Mouse (Mus musculus) embryonic facial prominence, embryonic 15.5 days (tissue): ENCODE measurements around the gene Rab39. TPM values are rescaled to one million over a fixed set of nuclear protein-coding genes. Genes with fewer than 3 reads are reported as not detected.

Experiments used
- ATAC-seq: fragments of 200-750 bp; cut with Nextera tagmentation; 2 replicates; pipeline ENCODE4 v1.8.0; 2017; ENCODE audit warnings: low read depth, moderate TSS enrichment; ENCODE audit not compliant: insufficient number of reproducible peaks, low FRiP score, low TSS enrichment
- H3K27ac ChIP-seq: fragments of 300-500 bp; sonication (generic); replicated peaks from 2 replicates; pipeline ENCODE4 v1.5.1; 2015; ENCODE audit warnings: mild to moderate bottlenecking, inconsistent platforms
- H3K27me3 ChIP-seq: fragments of 300-500 bp; sonication (generic); 2 replicates; pipeline ENCODE4 v1.6.1; 2015; ENCODE audit warnings: inconsistent platforms
- H3K36me3 ChIP-seq: fragments of 300-500 bp; sonication (generic); 2 replicates; pipeline ENCODE4 v1.6.1; 2015; ENCODE audit warnings: mild to moderate bottlenecking, inconsistent platforms
- H3K4me1 ChIP-seq: fragments of 300-500 bp; sonication (generic); 2 replicates; pipeline ENCODE4 v1.6.1; 2015; ENCODE audit warnings: inconsistent platforms
- H3K4me2 ChIP-seq: fragments of 300-500 bp; sonication (generic); replicated peaks from 2 replicates; pipeline ENCODE4 v1.6.1; 2015; ENCODE audit warnings: mild to moderate bottlenecking, inconsistent platforms
- H3K4me3 ChIP-seq: fragments of 300-500 bp; sonication (generic); replicated peaks from 2 replicates; pipeline ENCODE4 v1.5.1; 2015; ENCODE audit warnings: mild to moderate bottlenecking, inconsistent platforms
- H3K9ac ChIP-seq: fragments of 300-500 bp; sonication (generic); 2 replicates; pipeline ENCODE4 v1.6.1; 2015; ENCODE audit warnings: inconsistent platforms
- H3K9me3 ChIP-seq: fragments of 300-500 bp; sonication (generic); replicated peaks from 2 replicates; pipeline ENCODE4 v1.6.1; 2016; ENCODE audit warnings: inconsistent platforms
- WGBS: fragments of 180-500 bp; shearing (Covaris S2); methylation state at CpG from one replicate; pipeline ENCODE4 v1.1.7; 2015; 5-methylcytosine and 5-hydroxymethylcytosine counted together
- polyA plus RNA-seq: library from polyadenylated mRNA; unstranded; fragments of >200 nt; fragmentation: Nextera tagmentation; extraction: Ambion mirVana; gene quantifications from 2 replicates; pipeline ENCODE4 v1.2.1, GENCODE M21; 2015

Gene Rab39
- polyA plus RNA-seq, 1 experiment from 2014 or later, result 0.65 TPM

- no peak overlapping the region for H3K4me3 ChIP-seq
Observed at GRCm38 (mm10) chr9:53680851-53681250, 25.2 kb downstream of the Rab39 start.

DNA sequence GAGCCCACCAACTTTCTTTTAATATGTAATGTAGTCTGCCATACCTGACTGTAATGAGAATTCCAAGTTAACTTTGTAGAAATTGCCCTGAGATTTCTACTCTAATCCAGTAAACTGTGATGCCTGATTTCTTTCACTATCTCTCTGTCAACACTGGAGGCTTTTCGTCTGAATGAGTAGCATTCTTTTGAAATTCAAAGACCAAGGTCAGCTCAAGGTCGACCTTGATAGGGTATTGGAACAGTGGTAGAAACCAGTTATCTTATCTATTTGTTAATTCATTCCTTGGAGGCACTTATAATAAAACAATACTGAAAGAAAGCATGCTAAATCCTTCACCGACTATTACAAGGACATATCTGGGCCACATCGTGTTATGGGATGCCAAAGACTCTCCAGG lies 29.1 kb downstream of the Rab39 start:
- ATAC-seq, result no peak
- no peak overlapping the region for H3K9ac ChIP-seq
- H3K4me1 ChIP-seq, result no peaks in the 10 kb centered on the region
- 0 out of 2 replicates have a peak, but pooled peaks cover 3% of the 10 kb centered on the region for H3K9me3 ChIP-seq
- H3K27ac ChIP-seq, result no peak overlapping the region
- H3K27me3 ChIP-seq, result no peaks in the 10 kb centered on the region
- H3K4me2 ChIP-seq, result no peak overlapping the region
- H3K36me3 ChIP-seq, result no peaks in the 10 kb centered on the region
- H3K4me3 ChIP-seq, result no peak overlapping the region
- WGBS, result 67% methylated on average over 4 of the region's 4 CpGs

More at GRCm38 (mm10) chr9:53680851-53681250, 25.2 kb downstream of the Rab39 start:
- H3K36me3 ChIP-seq, result no peaks in the 10 kb centered on the region
- no peak overlapping the region for H3K9ac ChIP-seq
- no peaks in the 10 kb centered on the region for H3K27me3 ChIP-seq
- no peak overlapping the region for H3K4me2 ChIP-seq
- no peak for ATAC-seq
- H3K4me1 ChIP-seq, result no peaks in the 10 kb centered on the region
- 0 out of 2 replicates have a peak, but pooled peaks cover 3% of the 10 kb centered on the region for H3K9me3 ChIP-seq
- no peak overlapping the region for H3K27ac ChIP-seq
- 85% methylated on average over 1 of the region's 1 CpGs for WGBS

DNA sequence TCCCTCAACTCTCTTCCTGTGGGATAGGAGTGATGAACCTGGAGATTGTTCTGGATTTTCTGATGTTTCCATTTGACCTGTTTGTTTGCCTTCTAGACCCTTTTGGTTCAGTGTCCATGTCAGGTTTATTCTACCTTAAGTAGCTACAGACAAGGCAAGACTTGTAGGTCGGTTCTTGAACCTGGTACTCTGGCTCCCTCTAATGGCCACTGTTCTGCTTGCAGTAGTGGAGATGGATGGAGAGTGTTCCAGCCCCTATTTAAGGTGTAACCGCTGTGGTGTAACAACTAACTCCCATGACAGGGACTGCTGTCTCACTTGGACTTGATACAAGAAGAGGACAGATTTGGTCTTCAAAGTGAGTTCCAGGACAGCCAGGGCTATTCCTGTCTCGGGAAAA lies 32.5 kb downstream of the Rab39 start:
- no peak overlapping the region for H3K27ac ChIP-seq
- H3K9ac ChIP-seq, result no peak overlapping the region
- H3K4me1 ChIP-seq, result no peaks in the 10 kb centered on the region
- ATAC-seq, result no peak
- H3K27me3 ChIP-seq, result no peaks in the 10 kb centered on the region
- WGBS, result 20% methylated on average over 3 of the region's 3 CpGs
- H3K4me2 ChIP-seq, result no peak overlapping the region
- H3K4me3 ChIP-seq, result no peak overlapping the region
- 0 out of 2 replicates have a peak, but pooled peaks cover 3% of the 10 kb centered on the region for H3K9me3 ChIP-seq
- H3K36me3 ChIP-seq, result no peaks in the 10 kb centered on the region

GRCm38 (mm10) chr9:53669680-53670219 lies 36.3 kb downstream of the Rab39 start, which contains the start of gene Cul5:
Gene Cul5, minus strand, starts transcription at chr9:53670014.
- H3K36me3 ChIP-seq, result no peaks in the 10 kb centered on the region
- ATAC-seq, result no peak
- no peak within 1 kb of the TSS for H3K27ac ChIP-seq
- H3K27me3 ChIP-seq, result no peaks in the 10 kb centered on the region
- peaks cover 20% of the 10 kb centered on the region for H3K4me1 ChIP-seq
- H3K9ac ChIP-seq, result no peak within 1 kb of the TSS
- no peak within 1 kb of the TSS for H3K4me3 ChIP-seq
- H3K9me3 ChIP-seq, result no peaks in the 10 kb centered on the region
- H3K4me2 ChIP-seq, result no peak within 1 kb of the TSS
- 46% methylated on average over 5 of the region's 5 CpGs for WGBS

DNA sequence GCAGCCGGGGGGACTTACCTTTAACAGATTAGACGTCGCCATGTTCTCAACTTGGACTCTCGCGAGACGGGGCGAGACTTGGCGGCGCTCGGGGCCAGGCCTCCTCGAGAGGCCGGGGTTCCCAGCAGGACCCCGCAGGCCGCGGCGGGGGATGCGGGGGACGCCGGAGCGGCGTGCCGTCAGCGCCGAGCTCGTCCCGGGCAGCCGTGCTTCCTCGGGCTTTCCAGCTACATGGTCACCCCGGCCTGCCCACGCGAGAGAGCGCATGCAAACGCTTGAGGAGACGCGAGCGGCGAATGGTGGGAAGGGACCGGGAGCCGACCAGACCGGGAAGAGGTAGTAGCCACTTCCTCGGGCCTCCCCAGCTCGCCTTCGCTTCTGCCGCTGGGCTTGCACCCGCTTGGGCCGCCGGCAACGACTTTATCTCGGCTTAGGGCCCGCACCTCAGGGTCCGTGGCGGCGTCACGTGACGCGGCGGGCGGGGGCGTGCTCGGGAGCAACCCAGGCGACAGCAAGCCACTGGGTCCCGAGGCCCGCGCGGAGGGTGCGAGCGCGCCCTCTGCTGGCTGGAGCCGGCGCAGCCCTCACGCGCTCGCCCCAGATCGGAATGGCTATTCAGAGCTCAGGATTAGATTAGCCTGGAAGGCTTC lies 38.9 kb downstream of the Rab39 start:
- under 1% methylated on average over 74 of the region's 74 CpGs for WGBS
- ATAC-seq, result peak; percentile 96
- Histone ChIP-seq H3K9ac (peak overlapping the region; percentile 99), H3K4me2 (peak overlapping the region; percentile 58), H3K4me3 (peak overlapping the region; percentile 98), H3K9me3 (no peaks in the 10 kb centered on the region), H3K36me3 (no peaks in the 10 kb centered on the region), H3K27ac (peak overlapping the region; percentile 96), H3K27me3 (no peaks in the 10 kb centered on the region), H3K4me1 (peaks cover 23% of the 10 kb centered on the region)

DNA sequence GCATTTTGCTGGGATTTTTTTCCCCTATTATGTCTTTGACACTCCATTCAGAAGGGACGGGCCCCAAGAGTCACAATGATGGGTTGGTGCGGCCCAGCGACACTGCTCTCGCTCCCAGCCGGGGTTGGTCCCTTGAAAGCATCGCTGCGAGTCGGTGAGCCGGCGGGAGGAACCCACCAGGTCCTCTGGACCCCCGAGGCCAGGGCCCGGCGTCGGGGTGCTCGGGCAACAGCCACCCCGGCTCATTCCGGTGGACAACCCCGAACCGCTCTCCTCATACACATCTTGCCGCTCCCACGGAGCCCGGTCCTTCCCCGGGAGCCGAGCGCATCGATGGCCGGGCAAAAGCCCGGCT lies 39.4 kb downstream of the Rab39 start:
- H3K9me3 ChIP-seq, result no peaks in the 10 kb centered on the region
- no peaks in the 10 kb centered on the region for H3K27me3 ChIP-seq
- no peak; the same call in 1 of the 2 replicates for ATAC-seq
- peak overlapping the region; percentile 96 for H3K27ac ChIP-seq
- WGBS, result 0% methylated on average over 28 of the region's 28 CpGs
- peak overlapping the region; percentile 98 for H3K4me3 ChIP-seq
- H3K4me1 ChIP-seq, result peaks cover 23% of the 10 kb centered on the region
- H3K9ac ChIP-seq, result peak overlapping the region; percentile 99
- H3K4me2 ChIP-seq, result peak overlapping the region; percentile 58
- no peaks in the 10 kb centered on the region for H3K36me3 ChIP-seq

GRCm38 (mm10) chr9:53665428-53665827 lies 40.6 kb downstream of the Rab39 start:
- H3K4me3 ChIP-seq, result peak overlapping the region; percentile 98
- H3K27me3 ChIP-seq, result no peaks in the 10 kb centered on the region
- no peak overlapping the region for H3K27ac ChIP-seq
- H3K36me3 ChIP-seq, result no peaks in the 10 kb centered on the region
- peak overlapping the region; percentile 58; the same call in 1 of the 2 replicates for H3K4me2 ChIP-seq
- no peak for ATAC-seq
- no peak overlapping the region for H3K9ac ChIP-seq
- no peaks in the 10 kb centered on the region for H3K9me3 ChIP-seq
- peaks cover 23% of the 10 kb centered on the region for H3K4me1 ChIP-seq

DNA sequence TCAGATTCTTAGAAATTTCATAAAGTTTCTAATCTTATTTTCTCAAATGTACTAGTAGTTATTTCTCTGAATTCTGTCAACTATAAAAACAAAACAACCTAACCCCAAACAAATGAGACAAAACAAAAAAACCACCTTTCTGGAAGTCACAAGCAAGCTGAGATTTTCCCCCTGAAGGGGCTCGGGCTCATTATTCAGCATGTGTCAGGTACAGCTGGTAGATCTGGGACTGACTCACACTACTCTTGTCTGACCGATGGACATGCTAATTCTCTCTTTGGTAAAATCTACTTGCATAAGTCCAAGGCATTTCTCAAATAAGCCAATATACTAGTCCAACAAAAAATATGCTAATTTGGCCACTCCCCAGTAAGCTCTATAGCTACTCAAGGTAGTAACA lies 41.2 kb downstream of the Rab39 start:
- H3K9ac ChIP-seq, result no peak overlapping the region
- H3K27ac ChIP-seq, result no peak overlapping the region
- H3K9me3 ChIP-seq, result no peaks in the 10 kb centered on the region
- no peaks in the 10 kb centered on the region for H3K36me3 ChIP-seq
- no peak overlapping the region for H3K4me2 ChIP-seq
- WGBS, result 64% methylated on average over 2 of the region's 2 CpGs
- H3K4me1 ChIP-seq, result peaks cover 23% of the 10 kb centered on the region
- no peak overlapping the region for H3K4me3 ChIP-seq
- no peak for ATAC-seq
- no peaks in the 10 kb centered on the region for H3K27me3 ChIP-seq

DNA sequence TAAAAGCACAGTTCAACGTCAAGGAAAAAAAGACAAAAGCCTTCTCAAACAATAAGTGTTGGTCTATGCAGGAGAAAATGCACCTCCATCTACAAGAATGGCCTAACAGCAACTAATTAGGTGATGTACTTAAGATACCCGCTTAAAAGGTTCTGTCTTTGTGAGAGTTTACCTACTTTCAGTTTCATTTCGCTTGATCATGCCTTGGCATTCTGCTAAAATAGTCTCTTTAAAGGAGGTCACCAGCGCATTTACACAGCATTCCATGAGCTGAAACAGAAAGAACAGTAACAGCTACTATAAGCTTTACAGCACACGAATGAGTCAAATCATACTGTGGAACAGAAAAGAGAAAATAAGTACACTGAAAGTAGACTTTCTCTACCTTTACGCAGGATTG lies 71.2 kb downstream of the Rab39 start:
- WGBS, result 92% methylated on average over 6 of the region's 6 CpGs
- H3K4me3 ChIP-seq, result no peak overlapping the region

More for the DNA sequence above, 71.2 kb downstream of the Rab39 start:
- H3K4me1 ChIP-seq, result no peaks in the 10 kb centered on the region
- H3K27ac ChIP-seq, result no peak overlapping the region
- no peaks in the 10 kb centered on the region for H3K27me3 ChIP-seq
- no peak overlapping the region for H3K9ac ChIP-seq
- H3K36me3 ChIP-seq, result peaks cover 55% of the 10 kb centered on the region
- H3K4me2 ChIP-seq, result no peak overlapping the region
- no peaks in the 10 kb centered on the region for H3K9me3 ChIP-seq
- no peak for ATAC-seq

Other genes with a start within 250 kb of the Rab39 start
- 11.6 TPM in 2 replicates for gene Atm, start 169.5 kb downstream of the Rab39 start, polyA plus RNA-seq
- 16.1 and 17.4 TPM in 2 replicates for gene Npat, start 169.2 kb downstream of the Rab39 start, polyA plus RNA-seq
- 146 and 150 TPM in 2 replicates for gene Acat1, start 95.8 kb downstream of the Rab39 start, polyA plus RNA-seq
- 30.9 and 33.1 TPM in 2 replicates for gene Cul5, start 36.2 kb downstream of the Rab39 start, polyA plus RNA-seq
- 6.4 and 6.7 TPM in 2 replicates for gene Slc35f2, start 65.3 kb upstream of the Rab39 start, polyA plus RNA-seq
- gene Sln, start 143.9 kb upstream of the Rab39 start, polyA plus RNA-seq, result 72.5 and 86.0 TPM in 2 replicates